Mouse (Mus musculus) bone marrow macrophage, adult 2 months (primary cell): ENCODE measurements around the gene Fbxl17.

Experiments
- CTCF ChIP-seq: IDR thresholded peaks from 2 replicates; pipeline ENCODE4 v1.5.1; 2012; ENCODE audit warnings: low read depth, mild to moderate bottlenecking, low read length, moderate library complexity
- POLR2A ChIP-seq: IDR thresholded peaks from 2 replicates; pipeline ENCODE4 v1.6.1; 2012; ENCODE audit warnings: mild to moderate bottlenecking, low read depth, low read length, borderline replicate concordance

DNA sequence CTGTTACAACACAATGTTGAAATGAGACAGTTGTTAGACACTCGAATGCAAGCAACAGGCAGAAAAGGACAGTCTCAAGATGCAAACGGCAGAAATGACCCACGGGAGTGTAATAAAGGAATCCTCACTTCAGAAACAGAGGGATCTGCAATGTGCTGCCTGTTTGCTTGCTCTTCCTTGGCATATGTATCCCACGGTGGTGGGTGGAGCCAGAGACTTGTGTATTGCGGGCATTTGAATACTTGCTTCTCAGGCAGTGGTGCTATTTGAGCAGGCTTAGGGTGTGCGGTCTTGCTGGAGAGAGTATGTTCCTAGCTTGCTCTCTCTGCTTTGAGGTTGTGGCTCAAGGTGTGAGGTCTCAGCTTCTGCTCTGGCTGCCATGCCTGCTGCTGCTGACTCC is 228.8 kb downstream of the Fbxl17 start:
- TF ChIP-seq CTCF: no peak
- no peak for TF ChIP-seq POLR2A
